Mouse (Mus musculus) small intestine, adult 2 months (tissue): ENCODE measurements around the gene Zfp982.

Source experiments
- CTCF ChIP-seq: fragments of 200-500 bp; IDR thresholded peaks from 2 replicates; pipeline ENCODE4 v1.5.1; 2012; ENCODE audit warnings: low read depth, mild to moderate bottlenecking, control low read depth, inconsistent platforms, low read length, moderate library complexity, mixed read lengths; ENCODE audit not compliant: insufficient replicate concordance, insufficient read length; ENCODE audit errors: extremely low read depth
- POLR2A ChIP-seq: fragments of 200-500 bp; IDR thresholded peaks from 2 replicates; pipeline ENCODE4 v1.6.1; 2012; ENCODE audit warnings: low read depth, mild to moderate bottlenecking, control low read depth, inconsistent platforms, low read length, moderate library complexity

DNA sequence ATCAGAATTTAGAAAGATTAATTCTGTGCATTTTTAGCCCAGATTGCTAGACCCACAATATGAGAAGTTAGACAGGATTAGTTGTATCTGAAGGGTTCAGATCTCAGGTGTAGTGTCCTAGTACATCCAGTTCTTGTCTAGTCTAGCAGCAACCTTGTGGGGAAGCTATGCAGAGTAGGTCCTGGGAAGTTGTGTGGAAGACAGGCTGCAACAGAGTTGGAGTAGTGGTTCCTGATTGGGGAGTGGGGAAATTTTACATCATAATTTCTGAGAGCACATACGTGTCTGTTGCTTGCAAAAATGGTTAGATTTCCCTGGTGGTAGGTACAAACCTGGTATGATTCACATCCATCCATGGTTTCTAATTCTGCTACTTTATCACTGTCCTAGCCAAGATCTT is 32.9 kb downstream of the Zfp982 start:
- TF ChIP-seq POLR2A: no peak
- TF ChIP-seq CTCF: no peak
